Mouse (Mus musculus) E14TG2a.4 (cell line): ENCODE measurements around the gene Slc10a1.

Source experiments
- H3K27me3 ChIP-seq: 2 replicates; pipeline ENCODE4 v1.6.1; 2014; ENCODE audit warnings: low read length, control low read depth; ENCODE audit not compliant: insufficient read depth
- H3K36me3 ChIP-seq: 2 replicates; pipeline ENCODE4 v1.6.1; 2014; ENCODE audit warnings: low read length, control low read depth; ENCODE audit not compliant: insufficient read depth
- H3K4me1 ChIP-seq: replicated peaks from 2 replicates; pipeline ENCODE4 v1.6.1; 2014; ENCODE audit warnings: low read depth, low read length, control low read depth
- H3K4me3 ChIP-seq: replicated peaks from 2 replicates; pipeline ENCODE4 v1.5.1; 2014; ENCODE audit warnings: mild to moderate bottlenecking, low read length
- H3K9me3 ChIP-seq: 2 replicates; pipeline ENCODE4 v1.6.1; 2014; ENCODE audit warnings: low read length, control low read depth
- CTCF ChIP-seq: conservative IDR thresholded peaks from 2 replicates; pipeline ENCODE4 v1.5.1; 2014; ENCODE audit warnings: low read length
- NANOG ChIP-seq: IDR thresholded peaks from 2 replicates; pipeline ENCODE4 v1.6.1; 2014; ENCODE audit warnings: borderline replicate concordance, low read length, mixed read lengths
- POU5F1 ChIP-seq: IDR thresholded peaks from 2 replicates; pipeline ENCODE4 v1.6.1; 2014; ENCODE audit warnings: low read length, borderline replicate concordance

Slc10a1 gene

GRCm38 (mm10) chr12:80968605-80969004 lies at the start of gene Slc10a1:
Gene Slc10a1, minus strand, starts transcription at chr12:80968705.
- Histone ChIP-seq H3K27me3 (0 out of 2 replicates have a peak, but pooled peaks cover 2% of the 10 kb centered on the region), H3K4me1 (peaks cover 5% of the 10 kb centered on the region), H3K9me3 (no peaks in the 10 kb centered on the region; the same call in 1 of the 2 replicates), H3K36me3 (no peaks in the 10 kb centered on the region), H3K4me3 (no peak within 1 kb of the TSS)
- TF ChIP-seq POU5F1 = no peak
- no peak for TF ChIP-seq NANOG
- TF ChIP-seq CTCF = no peak

- Histone ChIP-seq H3K4me1 (peaks cover 75% of the 10 kb centered on the region), H3K36me3 (peaks cover 49% of the 10 kb centered on the region), H3K9me3 (no peaks in the 10 kb centered on the region), H3K4me3 (peak overlapping the region; percentile 89), H3K27me3 (no peaks in the 10 kb centered on the region)
- TF ChIP-seq NANOG (no peak), POU5F1 (no peak), CTCF (no peak)
These were observed 49.1 kb upstream of the Slc10a1 start for GRCm38 (mm10) chr12:81017624-81018023.

GRCm38 (mm10) chr12:81013496-81013895 lies 45.0 kb upstream of the Slc10a1 start:
- H3K27me3 ChIP-seq = no peaks in the 10 kb centered on the region
- peaks cover 60% of the 10 kb centered on the region for H3K4me1 ChIP-seq
- peak overlapping the region; percentile 24 for H3K4me3 ChIP-seq
- TF ChIP-seq CTCF (no peak), NANOG (no peak), POU5F1 (no peak)
- no peaks in the 10 kb centered on the region for H3K9me3 ChIP-seq
- peaks cover 25% of the 10 kb centered on the region for H3K36me3 ChIP-seq

GRCm38 (mm10) chr12:81011994-81012393 lies 43.5 kb upstream of the Slc10a1 start:
- H3K4me3 ChIP-seq = no peak overlapping the region
- no peaks in the 10 kb centered on the region for H3K9me3 ChIP-seq
- H3K36me3 ChIP-seq = peaks cover 22% of the 10 kb centered on the region
- TF ChIP-seq POU5F1 (no peak), NANOG (no peak), CTCF (no peak)
- no peaks in the 10 kb centered on the region for H3K27me3 ChIP-seq
- peaks cover 45% of the 10 kb centered on the region for H3K4me1 ChIP-seq

- H3K4me3 ChIP-seq = peak overlapping the region; percentile 61
- H3K36me3 ChIP-seq = peaks cover 4% of the 10 kb centered on the region; the same call in 1 of the 2 replicates
- TF ChIP-seq POU5F1 (no peak), CTCF (no peak), NANOG (no peak)
- H3K27me3 ChIP-seq = peaks cover 2% of the 10 kb centered on the region; the same call in 1 of the 2 replicates
- no peaks in the 10 kb centered on the region for H3K9me3 ChIP-seq
- peaks cover 33% of the 10 kb centered on the region for H3K4me1 ChIP-seq
These were observed 41.3 kb upstream of the Slc10a1 start for GRCm38 (mm10) chr12:81009813-81010212.

GRCm38 (mm10) chr12:81002841-81003635 lies 34.5 kb upstream of the Slc10a1 start:
- no peak overlapping the region for H3K4me3 ChIP-seq
- peaks cover 11% of the 10 kb centered on the region; the same call in 1 of the 2 replicates for H3K4me1 ChIP-seq
- H3K27me3 ChIP-seq = peaks cover 44% of the 10 kb centered on the region
- H3K9me3 ChIP-seq = no peaks in the 10 kb centered on the region
- H3K36me3 ChIP-seq = no peaks in the 10 kb centered on the region
- no peak for TF ChIP-seq NANOG
- no peak for TF ChIP-seq POU5F1
- TF ChIP-seq CTCF = no peak

- TF ChIP-seq POU5F1 (no peak), CTCF (no peak), NANOG (no peak)
These were observed 32.4 kb upstream of the Slc10a1 start for GRCm38 (mm10) chr12:81000924-81001323.

GRCm38 (mm10) chr12:80998528-80999221 lies 30.2 kb upstream of the Slc10a1 start:
- no peak for TF ChIP-seq CTCF
- no peak for TF ChIP-seq POU5F1
- no peak for TF ChIP-seq NANOG
- H3K36me3 ChIP-seq = no peaks in the 10 kb centered on the region
- peaks cover 10% of the 10 kb centered on the region for H3K9me3 ChIP-seq
- peak overlapping the region; percentile 77 for H3K4me3 ChIP-seq
- H3K27me3 ChIP-seq = peaks cover 61% of the 10 kb centered on the region
- peaks cover 11% of the 10 kb centered on the region; the same call in 1 of the 2 replicates for H3K4me1 ChIP-seq

More at GRCm38 (mm10) chr12:81000924-81001323, 32.4 kb upstream of the Slc10a1 start:
- Histone ChIP-seq H3K9me3 (peaks cover 6% of the 10 kb centered on the region), H3K36me3 (no peaks in the 10 kb centered on the region), H3K4me3 (no peak overlapping the region), H3K27me3 (peaks cover 61% of the 10 kb centered on the region), H3K4me1 (peaks cover 11% of the 10 kb centered on the region; the same call in 1 of the 2 replicates)
